Mouse (Mus musculus): ENCODE measurements around the gene Mier2. TPM values are rescaled to one million over a fixed set of nuclear protein-coding genes. Genes with fewer than 3 reads are reported as not detected.

Mier2 gene
- polyA plus RNA-seq, 1 experiment = 78.3 TPM

GRCm38 (mm10) chr10:79537271-79537670 lies 17.7 kb downstream of the Mier2 start:
- Histone ChIP-seq H3K4me3 (ENCODE audit: insufficient read depth, low read length) (no peak overlapping the region), H3K4me1 (ENCODE audit: control insufficient read depth, insufficient read depth, low read length) (peaks cover 1% of the 10 kb centered on the region; the same call in 1 of the 2 replicates), H3K27ac (ENCODE audit: insufficient read depth, low read length) (no peak overlapping the region)
- TF ChIP-seq CTCF (IDR thresholded peaks at IDR 0.05; ENCODE audit: extremely low read depth, insufficient read depth, low read length) (no peak), POLR2A (IDR thresholded peaks at IDR 0.05; ENCODE audit: extremely low read depth, insufficient read depth, low read length) (no peak)

GRCm38 (mm10) chr10:79536461-79537080 lies 18.4 kb downstream of the Mier2 start:
- peaks cover 1% of the 10 kb centered on the region; the same call in 1 of the 2 replicates for H3K4me1 ChIP-seq (ENCODE audit: control insufficient read depth, insufficient read depth, low read length)
- TF ChIP-seq CTCF (IDR thresholded peaks at IDR 0.05; ENCODE audit: extremely low read depth, insufficient read depth, low read length) (no peak), POLR2A (IDR thresholded peaks at IDR 0.05; ENCODE audit: extremely low read depth, insufficient read depth, low read length) (no peak)
- no peak overlapping the region for H3K4me3 ChIP-seq (ENCODE audit: insufficient read depth, low read length)
- H3K27ac ChIP-seq (ENCODE audit: insufficient read depth, low read length) = no peak overlapping the region

GRCm38 (mm10) chr10:79535431-79535830 lies 19.6 kb downstream of the Mier2 start:
- no peak overlapping the region for H3K27ac ChIP-seq (ENCODE audit: insufficient read depth, low read length)
- peaks cover 1% of the 10 kb centered on the region; the same call in 1 of the 2 replicates for H3K4me1 ChIP-seq (ENCODE audit: control insufficient read depth, insufficient read depth, low read length)
- TF ChIP-seq POLR2A (IDR thresholded peaks at IDR 0.05; ENCODE audit: extremely low read depth, insufficient read depth, low read length) (no peak), CTCF (IDR thresholded peaks at IDR 0.05; ENCODE audit: extremely low read depth, insufficient read depth, low read length) (no peak)
- no peak overlapping the region for H3K4me3 ChIP-seq (ENCODE audit: insufficient read depth, low read length)

- no peak overlapping the region for H3K27ac ChIP-seq (ENCODE audit: insufficient read depth, low read length)
- no peak for TF ChIP-seq CTCF (IDR thresholded peaks at IDR 0.05; ENCODE audit: extremely low read depth, insufficient read depth, low read length)
- no peak for TF ChIP-seq POLR2A (IDR thresholded peaks at IDR 0.05; ENCODE audit: extremely low read depth, insufficient read depth, low read length)
- H3K4me3 ChIP-seq (ENCODE audit: insufficient read depth, low read length) = no peak overlapping the region
- peaks cover 1% of the 10 kb centered on the region; the same call in 1 of the 2 replicates for H3K4me1 ChIP-seq (ENCODE audit: control insufficient read depth, insufficient read depth, low read length)
Observed at GRCm38 (mm10) chr10:79534426-79534825, 20.6 kb downstream of the Mier2 start.

- Histone ChIP-seq H3K4me3 (ENCODE audit: insufficient read depth, low read length) (peak within 1 kb of the TSS; percentile 17), H3K27ac (ENCODE audit: insufficient read depth, low read length) (no peak within 1 kb of the TSS), H3K4me1 (ENCODE audit: control insufficient read depth, insufficient read depth, low read length) (no peaks in the 10 kb centered on the region)
- TF ChIP-seq POLR2A (IDR thresholded peaks at IDR 0.05; ENCODE audit: extremely low read depth, insufficient read depth, low read length) = no peak
- TF ChIP-seq CTCF (IDR thresholded peaks at IDR 0.05; ENCODE audit: extremely low read depth, insufficient read depth, low read length) = no peak
Observed at GRCm38 (mm10) chr10:79533126-79533911, 21.7 kb downstream of the Mier2 start, which contains the start of gene Plpp2. TSS of gene Plpp2 (minus strand) at chr10:79533796.

GRCm38 (mm10) chr10:79532678-79533077 lies 22.3 kb downstream of the Mier2 start:
- Histone ChIP-seq H3K4me1 (ENCODE audit: control insufficient read depth, insufficient read depth, low read length) (no peaks in the 10 kb centered on the region), H3K27ac (ENCODE audit: insufficient read depth, low read length) (no peak overlapping the region), H3K4me3 (ENCODE audit: insufficient read depth, low read length) (peak overlapping the region; percentile 17; the same call in 1 of the 2 replicates)
- TF ChIP-seq POLR2A (IDR thresholded peaks at IDR 0.05; ENCODE audit: extremely low read depth, insufficient read depth, low read length) (no peak), CTCF (IDR thresholded peaks at IDR 0.05; ENCODE audit: extremely low read depth, insufficient read depth, low read length) (no peak)

GRCm38 (mm10) chr10:79531593-79531992 lies 23.4 kb downstream of the Mier2 start:
- H3K27ac ChIP-seq (ENCODE audit: insufficient read depth, low read length) = no peak overlapping the region
- H3K4me3 ChIP-seq (ENCODE audit: insufficient read depth, low read length) = no peak overlapping the region
- no peak for TF ChIP-seq POLR2A (IDR thresholded peaks at IDR 0.05; ENCODE audit: extremely low read depth, insufficient read depth, low read length)
- TF ChIP-seq CTCF (IDR thresholded peaks at IDR 0.05; ENCODE audit: extremely low read depth, insufficient read depth, low read length) = no peak
- no peaks in the 10 kb centered on the region for H3K4me1 ChIP-seq (ENCODE audit: control insufficient read depth, insufficient read depth, low read length)

GRCm38 (mm10) chr10:79530721-79531120 lies 24.3 kb downstream of the Mier2 start:
- Histone ChIP-seq H3K27ac (ENCODE audit: insufficient read depth, low read length) (no peak overlapping the region), H3K4me3 (ENCODE audit: insufficient read depth, low read length) (no peak overlapping the region), H3K4me1 (ENCODE audit: control insufficient read depth, insufficient read depth, low read length) (no peaks in the 10 kb centered on the region)
- TF ChIP-seq POLR2A (IDR thresholded peaks at IDR 0.05; ENCODE audit: extremely low read depth, insufficient read depth, low read length) (no peak), CTCF (IDR thresholded peaks at IDR 0.05; ENCODE audit: extremely low read depth, insufficient read depth, low read length) (no peak)

- no peak overlapping the region for H3K4me3 ChIP-seq (ENCODE audit: insufficient read depth, low read length)
- no peaks in the 10 kb centered on the region for H3K4me1 ChIP-seq (ENCODE audit: control insufficient read depth, insufficient read depth, low read length)
- TF ChIP-seq POLR2A (IDR thresholded peaks at IDR 0.05; ENCODE audit: extremely low read depth, insufficient read depth, low read length) = no peak
- no peak for TF ChIP-seq CTCF (IDR thresholded peaks at IDR 0.05; ENCODE audit: extremely low read depth, insufficient read depth, low read length)
- no peak overlapping the region for H3K27ac ChIP-seq (ENCODE audit: insufficient read depth, low read length)
Observed at GRCm38 (mm10) chr10:79530241-79530640, 24.8 kb downstream of the Mier2 start.
